Mouse (Mus musculus): ENCODE results near the gene Gm20661.
"Not testable (repeated sequence)": the region's sequence is repeated elsewhere in the genome, so short reads cannot be mapped to it uniquely, and the experiment has no call there.

Gm20661 gene

DNA sequence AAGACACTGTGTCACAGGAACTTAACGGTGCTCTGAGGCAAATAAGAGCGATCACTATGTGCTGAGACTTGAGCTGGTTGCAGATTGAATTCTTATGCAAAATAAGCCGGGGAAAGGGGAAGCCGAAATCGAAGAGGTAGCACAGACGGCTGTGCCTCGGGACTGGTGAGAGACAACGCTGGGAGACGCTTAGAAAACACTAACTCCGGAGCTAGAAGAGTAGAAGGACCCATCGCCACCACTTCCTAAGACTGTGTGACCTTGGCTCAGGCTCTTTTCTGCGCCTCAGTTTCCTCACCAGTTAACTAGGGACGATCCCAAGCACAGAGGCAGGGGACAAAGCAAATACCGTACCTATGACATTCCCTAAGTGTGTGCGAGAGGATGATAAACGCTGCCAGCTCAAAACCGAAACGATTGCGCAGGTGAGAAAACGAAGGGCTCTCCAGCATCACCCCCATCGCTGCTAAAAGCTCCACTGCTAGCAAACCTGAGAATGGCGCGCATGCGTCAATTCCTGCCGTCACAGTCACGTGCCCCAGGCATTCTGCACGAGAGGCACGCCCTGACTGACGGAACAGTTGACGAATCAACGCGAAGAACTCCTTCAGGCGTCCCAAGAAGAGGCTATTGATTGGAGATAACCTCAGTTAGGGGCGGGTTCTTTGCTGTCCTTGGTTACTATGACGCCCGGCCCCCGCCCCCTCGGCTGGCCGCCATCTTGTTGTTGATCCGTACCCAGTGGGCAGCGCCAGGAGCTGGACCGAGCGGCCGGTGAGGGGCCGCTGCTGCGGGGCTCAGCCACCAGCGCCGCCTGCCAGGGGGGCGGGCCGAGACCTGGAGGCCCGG, 19.3 kb downstream of the Gm20661 start, which contains the start of gene Ip6k1:
TSS of gene Ip6k1 (plus strand) at position 580 of the 849 bp plus-strand sequence.
- TF ChIP-seq NANOG (IDR thresholded peaks at IDR 0.05; ENCODE audit: borderline replicate concordance, low read length) (no peak), POU5F1 (IDR thresholded peaks at IDR 0.05; ENCODE audit: borderline replicate concordance, low read length) (peak; percentile 77; the same call in 1 of the 2 replicates)

DNA sequence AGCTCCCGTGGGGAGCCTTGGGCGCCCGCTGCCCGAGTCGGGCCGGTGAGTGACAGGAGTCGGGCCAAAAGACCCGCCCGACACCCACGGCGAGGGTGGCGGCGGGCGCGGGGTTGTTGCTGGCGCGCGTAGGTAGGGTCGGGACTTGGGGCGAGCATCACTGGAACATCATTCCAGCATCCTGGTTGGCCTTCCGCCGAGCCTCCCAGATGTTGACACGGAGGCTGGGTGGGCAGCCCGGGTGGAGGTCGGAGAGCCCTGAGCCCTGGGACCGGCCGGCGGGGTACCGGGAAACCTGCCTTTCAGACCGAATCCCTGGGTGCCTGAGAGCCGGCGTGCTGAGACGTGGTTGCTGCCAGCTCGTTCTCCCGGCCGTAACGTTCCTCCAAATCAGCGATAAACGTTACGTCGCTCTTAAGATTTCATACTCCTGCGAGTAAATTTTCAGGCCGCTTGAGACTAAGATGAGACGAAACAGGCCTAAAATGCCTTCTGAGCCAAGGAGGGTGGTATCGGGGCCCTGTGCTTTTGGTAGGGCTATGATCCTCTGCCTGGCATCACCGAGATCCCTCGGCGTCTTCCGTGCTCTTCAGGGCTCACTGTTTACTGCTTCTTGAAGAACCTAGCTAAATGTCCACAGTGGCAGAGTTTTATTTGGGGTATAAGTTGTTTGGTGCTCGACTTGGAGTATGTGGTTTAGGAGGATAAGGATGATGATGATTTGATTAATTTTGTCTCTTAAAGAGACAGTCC, 20.1 kb downstream of the Gm20661 start:
- H3K9me3 ChIP-seq (ENCODE audit: low read length): no peaks in the 10 kb centered on the region
- H3K27me3 ChIP-seq (ENCODE audit: insufficient read depth, low read length): peaks cover 5% of the 10 kb centered on the region
- H3K36me3 ChIP-seq (ENCODE audit: insufficient read depth, low read length): peaks cover 9% of the 10 kb centered on the region; the same call in 1 of the 2 replicates
- H3K4me1 ChIP-seq (replicated peaks; ENCODE audit: low read depth, low read length): peaks cover 32% of the 10 kb centered on the region
- TF ChIP-seq CTCF (conservative IDR thresholded peaks at IDR 0.05; ENCODE audit: low read length): no peak
- no peak for TF ChIP-seq POU5F1 (IDR thresholded peaks at IDR 0.05; ENCODE audit: borderline replicate concordance, low read length)
- no peak for TF ChIP-seq NANOG (IDR thresholded peaks at IDR 0.05; ENCODE audit: borderline replicate concordance, low read length)
- H3K4me3 ChIP-seq (replicated peaks; ENCODE audit: low read length): peak overlapping the region; percentile 100

More for the DNA sequence above, 19.3 kb downstream of the Gm20661 start, which contains the start of gene Ip6k1:
- peaks cover 13% of the 10 kb centered on the region for H3K27me3 ChIP-seq (ENCODE audit: insufficient read depth, low read length)
- H3K36me3 ChIP-seq (ENCODE audit: insufficient read depth, low read length): peaks cover 9% of the 10 kb centered on the region; the same call in 1 of the 2 replicates
- peaks cover 26% of the 10 kb centered on the region for H3K4me1 ChIP-seq (replicated peaks; ENCODE audit: low read depth, low read length)
- H3K9me3 ChIP-seq (ENCODE audit: low read length): no peaks in the 10 kb centered on the region
- H3K4me3 ChIP-seq (replicated peaks; ENCODE audit: low read length): peak within 1 kb of the TSS; percentile 100

DNA sequence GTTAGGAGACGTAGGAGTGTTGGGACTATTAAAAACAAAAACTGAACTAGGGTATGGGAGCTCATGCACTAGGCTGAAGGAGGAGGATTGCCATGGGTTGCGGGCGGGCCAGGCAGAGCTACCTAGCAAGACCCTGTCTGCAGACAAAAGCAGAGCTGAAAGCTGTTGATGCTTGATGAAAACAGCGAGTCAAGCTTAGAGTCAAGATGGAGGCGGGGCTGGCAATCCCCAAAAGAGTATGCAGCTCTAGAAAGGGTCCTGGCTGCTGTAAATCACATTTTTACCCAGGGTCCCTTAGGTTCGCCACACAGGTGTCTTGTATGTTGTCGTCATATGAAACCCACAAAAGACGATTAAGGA, 20.7 kb downstream of the Gm20661 start:
- H3K36me3 ChIP-seq (ENCODE audit: insufficient read depth, low read length): peaks cover 9% of the 10 kb centered on the region; the same call in 1 of the 2 replicates
- peaks cover 2% of the 10 kb centered on the region for H3K27me3 ChIP-seq (ENCODE audit: insufficient read depth, low read length)
- H3K4me1 ChIP-seq (replicated peaks; ENCODE audit: low read depth, low read length): peaks cover 38% of the 10 kb centered on the region
- TF ChIP-seq CTCF (conservative IDR thresholded peaks at IDR 0.05; ENCODE audit: low read length) (no peak), NANOG (IDR thresholded peaks at IDR 0.05; ENCODE audit: borderline replicate concordance, low read length) (no peak), POU5F1 (IDR thresholded peaks at IDR 0.05; ENCODE audit: borderline replicate concordance, low read length) (no peak)
- H3K9me3 ChIP-seq (ENCODE audit: low read length): no peaks in the 10 kb centered on the region
- H3K4me3 ChIP-seq (replicated peaks; ENCODE audit: low read length): peak overlapping the region; percentile 100

DNA sequence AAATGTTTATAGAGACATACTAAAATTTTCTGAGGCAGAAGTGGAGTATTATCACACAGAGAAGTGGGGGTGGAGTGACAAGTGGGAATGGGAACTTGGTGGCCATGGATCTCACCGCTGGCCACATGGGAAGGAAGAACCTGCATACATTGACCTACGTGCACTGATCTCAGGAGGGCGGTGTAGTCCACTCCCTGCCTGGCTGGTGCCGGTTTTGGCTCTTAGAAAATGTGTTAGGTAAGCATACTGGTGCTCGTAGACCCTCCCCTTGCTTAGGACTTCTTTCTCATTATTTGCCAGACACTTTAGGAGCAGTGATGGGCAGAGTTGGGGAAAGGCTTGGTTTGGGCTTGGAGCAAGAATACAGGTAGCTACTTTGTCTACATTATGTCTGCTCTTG, 25.2 kb downstream of the Gm20661 start:
- Histone ChIP-seq H3K4me1 (replicated peaks; ENCODE audit: low read depth, low read length) (peaks cover 56% of the 10 kb centered on the region), H3K4me3 (replicated peaks; ENCODE audit: low read length) (no peak overlapping the region), H3K36me3 (ENCODE audit: insufficient read depth, low read length) (peaks cover 11% of the 10 kb centered on the region; the same call in 1 of the 2 replicates), H3K9me3 (ENCODE audit: low read length) (no peaks in the 10 kb centered on the region), H3K27me3 (ENCODE audit: insufficient read depth, low read length) (no peaks in the 10 kb centered on the region)
- TF ChIP-seq POU5F1 (IDR thresholded peaks at IDR 0.05; ENCODE audit: borderline replicate concordance, low read length) (no peak), CTCF (conservative IDR thresholded peaks at IDR 0.05; ENCODE audit: low read length) (no peak), NANOG (IDR thresholded peaks at IDR 0.05; ENCODE audit: borderline replicate concordance, low read length) (no peak)

DNA sequence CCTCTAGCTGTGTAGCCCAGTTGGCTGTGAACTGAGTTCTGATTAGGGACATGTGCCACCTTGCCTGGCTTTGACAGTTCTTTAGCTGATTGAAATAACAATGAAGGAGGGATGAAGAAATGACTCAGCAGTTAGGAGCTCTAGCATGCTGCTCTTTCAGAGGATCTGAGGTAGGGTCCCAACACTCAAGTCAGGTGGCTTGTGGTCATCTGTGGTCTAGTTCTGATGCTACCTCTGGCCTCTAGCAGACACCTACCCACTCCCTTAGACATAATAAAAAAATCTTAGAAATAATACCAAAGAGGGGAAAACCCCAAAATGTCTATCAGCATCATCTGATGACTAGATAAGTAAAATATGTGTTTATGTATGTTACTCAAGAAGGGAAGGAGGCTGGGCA, 27.5 kb downstream of the Gm20661 start:
- no peaks in the 10 kb centered on the region for H3K27me3 ChIP-seq (ENCODE audit: insufficient read depth, low read length)
- H3K4me3 ChIP-seq (replicated peaks; ENCODE audit: low read length): no peak overlapping the region
- peaks cover 55% of the 10 kb centered on the region for H3K4me1 ChIP-seq (replicated peaks; ENCODE audit: low read depth, low read length)
- TF ChIP-seq CTCF (conservative IDR thresholded peaks at IDR 0.05; ENCODE audit: low read length) (no peak), NANOG (IDR thresholded peaks at IDR 0.05; ENCODE audit: borderline replicate concordance, low read length) (no peak), POU5F1 (IDR thresholded peaks at IDR 0.05; ENCODE audit: borderline replicate concordance, low read length) (no peak)
- H3K9me3 ChIP-seq (ENCODE audit: low read length): no peaks in the 10 kb centered on the region
- peaks cover 14% of the 10 kb centered on the region for H3K36me3 ChIP-seq (ENCODE audit: insufficient read depth, low read length)

DNA sequence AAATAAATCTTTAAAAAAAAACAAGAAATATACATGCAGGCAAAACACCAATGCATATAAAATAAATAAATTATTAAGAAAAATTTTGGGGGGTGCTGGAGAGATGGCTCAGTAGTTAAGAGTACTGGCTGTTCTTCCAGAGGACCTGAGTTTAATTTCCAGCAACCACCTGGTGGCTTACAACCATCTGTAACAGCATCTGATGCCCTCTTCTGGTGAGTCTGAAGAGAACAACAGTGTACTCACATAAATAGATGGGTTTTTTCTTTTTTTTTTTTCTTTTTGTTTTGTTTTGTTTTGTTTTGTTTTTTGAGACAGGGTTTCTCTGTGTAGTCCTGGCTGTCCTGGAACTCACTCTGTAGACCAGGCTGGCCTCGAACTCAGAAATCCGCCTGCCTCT, 30.7 kb downstream of the Gm20661 start:
- not testable (repeated sequence) for H3K9me3 ChIP-seq (ENCODE audit: low read length); H3K27me3 ChIP-seq (ENCODE audit: insufficient read depth, low read length); H3K4me3 ChIP-seq (replicated peaks; ENCODE audit: low read length)
- Histone ChIP-seq H3K4me1 (replicated peaks; ENCODE audit: low read depth, low read length) (peaks cover 46% of the 10 kb centered on the region), H3K36me3 (ENCODE audit: insufficient read depth, low read length) (peaks cover 30% of the 10 kb centered on the region)

DNA sequence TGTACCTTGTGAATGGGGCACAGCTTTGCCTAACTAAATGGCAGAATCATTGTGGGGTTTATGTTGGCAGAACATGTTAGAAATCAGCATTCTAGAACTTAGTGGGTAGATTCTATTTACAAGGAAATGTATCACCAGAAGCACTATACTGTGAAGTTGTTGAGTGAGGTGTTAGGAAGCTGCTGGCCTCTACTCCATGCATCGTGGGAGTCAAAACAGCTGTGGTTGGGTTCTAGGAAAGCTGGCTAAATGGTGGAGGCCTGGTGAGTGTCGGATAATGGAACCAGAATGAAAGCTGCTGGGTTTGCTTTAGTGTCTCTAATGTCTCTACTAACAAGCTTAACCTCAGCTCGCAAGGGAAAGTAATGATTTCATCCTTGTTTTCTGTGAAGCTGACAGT, 34.3 kb downstream of the Gm20661 start:
- Histone ChIP-seq H3K4me1 (replicated peaks; ENCODE audit: low read depth, low read length) (peaks cover 25% of the 10 kb centered on the region), H3K27me3 (ENCODE audit: insufficient read depth, low read length) (no peaks in the 10 kb centered on the region), H3K36me3 (ENCODE audit: insufficient read depth, low read length) (peaks cover 30% of the 10 kb centered on the region), H3K4me3 (replicated peaks; ENCODE audit: low read length) (no peak overlapping the region), H3K9me3 (ENCODE audit: low read length) (no peaks in the 10 kb centered on the region)
- TF ChIP-seq CTCF (conservative IDR thresholded peaks at IDR 0.05; ENCODE audit: low read length) (no peak), NANOG (IDR thresholded peaks at IDR 0.05; ENCODE audit: borderline replicate concordance, low read length) (no peak), POU5F1 (IDR thresholded peaks at IDR 0.05; ENCODE audit: borderline replicate concordance, low read length) (no peak)

DNA sequence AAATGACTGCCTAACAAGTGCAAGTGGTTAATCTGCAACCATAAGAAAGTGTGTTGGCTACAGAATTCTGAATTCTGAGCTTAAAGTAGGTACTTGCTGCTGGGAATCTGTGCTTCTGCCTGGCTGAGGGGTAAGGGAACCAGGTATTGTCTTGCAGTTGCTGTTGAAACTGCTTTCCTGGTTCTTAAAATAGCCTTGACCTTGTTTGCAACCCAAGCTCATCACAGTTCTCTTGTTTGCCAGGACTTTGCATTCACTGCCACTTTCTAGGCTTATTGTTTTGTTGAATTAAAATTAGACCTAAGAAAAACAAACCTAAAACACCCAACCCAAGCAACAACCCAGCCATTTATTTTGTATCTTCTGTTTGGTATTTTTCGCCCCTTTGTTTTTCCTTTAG, 37.9 kb downstream of the Gm20661 start:
- Histone ChIP-seq H3K4me1 (replicated peaks; ENCODE audit: low read depth, low read length) (peaks cover 22% of the 10 kb centered on the region), H3K9me3 (ENCODE audit: low read length) (no peaks in the 10 kb centered on the region), H3K27me3 (ENCODE audit: insufficient read depth, low read length) (no peaks in the 10 kb centered on the region), H3K4me3 (replicated peaks; ENCODE audit: low read length) (no peak overlapping the region), H3K36me3 (ENCODE audit: insufficient read depth, low read length) (peaks cover 35% of the 10 kb centered on the region)
- no peak for TF ChIP-seq POU5F1 (IDR thresholded peaks at IDR 0.05; ENCODE audit: borderline replicate concordance, low read length)
- TF ChIP-seq NANOG (IDR thresholded peaks at IDR 0.05; ENCODE audit: borderline replicate concordance, low read length): no peak
- TF ChIP-seq CTCF (conservative IDR thresholded peaks at IDR 0.05; ENCODE audit: low read length): no peak

Measured in E14TG2a.4 (cell line).